Mouse (Mus musculus): ENCODE data around the gene Banf2.

The Banf2 gene

GRCm38 (mm10) chr2:144032664-144033063 lies at the start of gene Banf2:
Banf2 (plus strand) TSS chr2:144033059.
- no peak for DNase-seq (ENCODE audit: low read depth, low spot score)

- DNase-seq (ENCODE audit: low read depth, low spot score) = no peak
Measured at GRCm38 (mm10) chr2:143983482-143983881, 49.4 kb upstream of the Banf2 start.

- no peak for DNase-seq (ENCODE audit: low read depth, low spot score)
Measured at GRCm38 (mm10) chr2:143987485-143987884, 45.4 kb upstream of the Banf2 start.

GRCm38 (mm10) chr2:143988016-143988415 lies 44.8 kb upstream of the Banf2 start:
- no peak for DNase-seq (ENCODE audit: low read depth, low spot score)

GRCm38 (mm10) chr2:143990997-143991396 lies 41.9 kb upstream of the Banf2 start:
- DNase-seq (ENCODE audit: low read depth, low spot score) = no peak

GRCm38 (mm10) chr2:143991964-143992672 lies 40.7 kb upstream of the Banf2 start:
- no peak for DNase-seq (ENCODE audit: low read depth, low spot score)

- DNase-seq (ENCODE audit: low read depth, low spot score) = no peak
Measured at GRCm38 (mm10) chr2:143992977-143993376, 39.9 kb upstream of the Banf2 start.

- no peak for DNase-seq (ENCODE audit: low read depth, low spot score)
Measured at GRCm38 (mm10) chr2:144002229-144002984, 30.5 kb upstream of the Banf2 start.

GRCm38 (mm10) chr2:144003544-144003943 lies 29.3 kb upstream of the Banf2 start:
- no peak for DNase-seq (ENCODE audit: low read depth, low spot score)

GRCm38 (mm10) chr2:144005166-144005955 lies 27.5 kb upstream of the Banf2 start:
- DNase-seq (ENCODE audit: low read depth, low spot score) = no peak

- no peak for DNase-seq (ENCODE audit: low read depth, low spot score)
Measured at GRCm38 (mm10) chr2:144006686-144007085, 26.2 kb upstream of the Banf2 start.

- no peak for DNase-seq (ENCODE audit: low read depth, low spot score)
Measured at GRCm38 (mm10) chr2:144007211-144007610, 25.6 kb upstream of the Banf2 start.

- no peak for DNase-seq (ENCODE audit: low read depth, low spot score)
Measured at GRCm38 (mm10) chr2:144009081-144009480, 23.8 kb upstream of the Banf2 start.

GRCm38 (mm10) chr2:144009551-144010281 lies 23.1 kb upstream of the Banf2 start:
- no peak for DNase-seq (ENCODE audit: low read depth, low spot score)

- DNase-seq (ENCODE audit: low read depth, low spot score) = no peak
Measured at GRCm38 (mm10) chr2:144010282-144011044, 22.4 kb upstream of the Banf2 start.

- DNase-seq (ENCODE audit: low read depth, low spot score) = peak; percentile 97
Measured at GRCm38 (mm10) chr2:144011080-144011551, 21.7 kb upstream of the Banf2 start, which contains the start of gene Rrbp1. Rrbp1 (minus strand) TSS chr2:144011263.

- no peak for DNase-seq (ENCODE audit: low read depth, low spot score)
Measured at GRCm38 (mm10) chr2:144014051-144014450, 18.8 kb upstream of the Banf2 start.

GRCm38 (mm10) chr2:144014481-144014880 lies 18.4 kb upstream of the Banf2 start:
- DNase-seq (ENCODE audit: low read depth, low spot score) = no peak

GRCm38 (mm10) chr2:144015861-144016260 lies 17.0 kb upstream of the Banf2 start:
- DNase-seq (ENCODE audit: low read depth, low spot score) = no peak

GRCm38 (mm10) chr2:144019971-144020370 lies 12.9 kb upstream of the Banf2 start:
- DNase-seq (ENCODE audit: low read depth, low spot score) = no peak

GRCm38 (mm10) chr2:144022441-144022840 lies 10.4 kb upstream of the Banf2 start:
- no peak for DNase-seq (ENCODE audit: low read depth, low spot score)

Measured in brain, embryonic 18.5 days (tissue).